Mouse (Mus musculus): ENCODE data around the gene Bicral.

Bicral gene

GRCm38 (mm10) chr17:46857903-46858748, at the start of gene Bicral:
Bicral (minus strand) TSS chr17:46858482.
- DNase-seq = peak; percentile 74

- DNase-seq = peak; percentile 82
Observed at GRCm38 (mm10) chr17:46903876-46904490, 45.7 kb upstream of the Bicral start.

- DNase-seq = no peak
Observed at GRCm38 (mm10) chr17:46900941-46901340, 42.7 kb upstream of the Bicral start.

- no peak for DNase-seq
Observed at GRCm38 (mm10) chr17:46897221-46897950, 39.1 kb upstream of the Bicral start.

- no peak for DNase-seq
Observed at GRCm38 (mm10) chr17:46895426-46895825, 37.1 kb upstream of the Bicral start.

- peak; percentile 59 for DNase-seq
Observed at GRCm38 (mm10) chr17:46890843-46891594, 32.7 kb upstream of the Bicral start.

GRCm38 (mm10) chr17:46890116-46890815, 32.0 kb upstream of the Bicral start, which contains the start of gene Tbcc:
Tbcc (plus strand) TSS chr17:46890684.
- peak; percentile 98 for DNase-seq

GRCm38 (mm10) chr17:46889450-46890084, 31.3 kb upstream of the Bicral start:
- DNase-seq = peak; percentile 71

GRCm38 (mm10) chr17:46888511-46889212, 30.4 kb upstream of the Bicral start:
- peak; percentile 59 for DNase-seq

GRCm38 (mm10) chr17:46885910-46886643, 27.8 kb upstream of the Bicral start:
- DNase-seq = peak; percentile 65

- DNase-seq = peak; percentile 38
Observed at GRCm38 (mm10) chr17:46885218-46885909, 27.1 kb upstream of the Bicral start.

GRCm38 (mm10) chr17:46884766-46885165, 26.5 kb upstream of the Bicral start:
- no peak for DNase-seq

- DNase-seq = no peak
Observed at GRCm38 (mm10) chr17:46883107-46883506, 24.8 kb upstream of the Bicral start.

- no peak for DNase-seq
Observed at GRCm38 (mm10) chr17:46881728-46882127, 23.4 kb upstream of the Bicral start.

- no peak for DNase-seq
Observed at GRCm38 (mm10) chr17:46880322-46880721, 22.0 kb upstream of the Bicral start.

GRCm38 (mm10) chr17:46879841-46880311, 21.6 kb upstream of the Bicral start:
- no peak for DNase-seq

- no peak for DNase-seq
Observed at GRCm38 (mm10) chr17:46877061-46877460, 18.8 kb upstream of the Bicral start.

GRCm38 (mm10) chr17:46876371-46876950, 18.2 kb upstream of the Bicral start:
- DNase-seq = peak; percentile 35

GRCm38 (mm10) chr17:46875626-46876025, 17.3 kb upstream of the Bicral start:
- DNase-seq = no peak

Data from liver (tissue).